Mouse (Mus musculus): ENCODE results near the gene Klhl31.

DNA sequence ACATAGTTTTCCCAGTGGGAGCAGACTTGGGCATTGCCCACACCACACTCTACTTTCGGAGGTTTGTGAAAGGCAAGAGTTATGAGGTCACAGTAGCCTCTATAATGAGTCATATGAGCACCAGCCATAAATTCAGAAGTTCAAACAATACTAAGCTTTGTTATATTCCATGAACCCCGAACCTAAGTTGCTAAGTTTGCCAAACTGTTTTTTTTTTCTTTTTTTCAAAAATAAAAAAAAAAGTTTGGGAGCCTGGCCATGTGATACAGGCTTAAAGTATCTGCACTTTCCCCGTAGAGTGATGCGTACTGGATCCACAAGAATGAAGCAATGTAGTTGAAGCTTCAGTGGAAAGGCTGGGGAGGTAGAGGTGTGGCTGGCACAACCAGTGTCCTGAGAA lies 36.9 kb downstream of the Klhl31 start:
- TF ChIP-seq CTCF (IDR thresholded peaks at IDR 0.05; ENCODE audit: low read depth, low read length) (no peak), TAL1 (conservative IDR thresholded peaks at IDR 0.05; ENCODE audit: low read depth, low read length) (no peak), GATA1 (IDR thresholded peaks at IDR 0.05; ENCODE audit: borderline replicate concordance, low read length) (no peak), POLR2AphosphoS5 (IDR thresholded peaks at IDR 0.05; ENCODE audit: insufficient replicate concordance, low read depth, low read length) (no peak)

Data from G1E (cell line).